Mouse (Mus musculus): ENCODE data around the gene Ncoa7.

DNA sequence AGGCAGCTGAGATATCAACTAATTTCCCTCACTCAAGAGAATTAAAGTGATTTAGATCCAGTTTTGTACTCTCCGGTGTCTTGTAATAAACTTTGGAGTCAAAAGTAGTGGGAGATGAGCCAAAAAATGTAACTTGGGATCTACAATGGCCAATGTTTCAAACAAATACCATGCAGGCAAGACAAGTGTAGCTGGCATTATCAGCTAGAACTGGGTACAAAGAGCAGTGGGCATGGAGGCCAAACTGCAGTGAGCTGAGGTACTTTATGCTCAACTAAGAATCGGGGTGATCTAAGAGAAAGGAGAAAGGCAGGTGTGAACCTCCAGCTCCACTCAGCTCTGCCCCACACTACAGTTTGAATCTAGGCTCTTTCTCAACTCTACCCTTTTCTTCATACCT, 28.7 kb downstream of the Ncoa7 start:
- no peak for TF ChIP-seq CTCF (IDR thresholded peaks at IDR 0.05)
- no peak for TF ChIP-seq EP300 (IDR thresholded peaks at IDR 0.05)
